Mouse (Mus musculus): ENCODE data around the gene Prmt3. TPM values are rescaled to one million over a fixed set of nuclear protein-coding genes. Genes with fewer than 3 reads are reported as not detected.
A peak's percentile ranks its signal among the peaks of the same experiment; 100 is the strongest.

Prmt3 gene
- polyA plus RNA-seq, 1 experiment from 2014 or later, result 43.8 TPM

- ATAC-seq (ENCODE audit: low read depth), result peak; percentile 83
- 0 out of 2 replicates have a peak, but pooled peaks cover 3% of the 10 kb centered on the region for H3K4me1 ChIP-seq (replicated peaks; ENCODE audit: control insufficient read depth, insufficient read depth, low read length)
- WGBS, result 2% methylated on average over 37 of the region's 42 CpGs
Observed at GRCm38 (mm10) chr7:49758934-49759571, 19.1 kb upstream of the Prmt3 start, which contains the start of gene Htatip2. Htatip2 (plus strand) TSS chr7:49759115.

DNA sequence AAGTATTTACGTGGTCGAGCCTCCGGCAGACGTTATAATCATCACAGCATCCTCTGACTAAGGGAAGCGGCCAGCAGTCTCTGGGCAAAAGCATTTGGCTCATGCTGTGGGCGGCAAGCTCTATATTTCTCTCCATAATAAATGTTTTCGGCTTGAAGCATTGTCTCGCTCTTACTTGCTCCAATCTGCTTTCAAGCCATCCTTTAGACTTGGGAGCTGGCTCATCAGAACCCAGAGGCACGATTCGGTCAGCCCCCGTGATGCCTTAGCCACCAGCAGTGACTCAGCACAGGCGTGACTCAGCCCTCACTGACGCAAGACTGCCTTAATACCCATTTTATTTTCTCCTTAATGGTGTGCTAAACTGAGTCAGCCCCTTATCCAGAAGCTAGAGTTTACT is 15.5 kb upstream of the Prmt3 start:
- WGBS, result 68% methylated on average over 13 of the region's 13 CpGs
- Histone ChIP-seq H3K27ac (ENCODE audit: low read length) (no peak overlapping the region), H3K4me2 (ENCODE audit: low read depth, low read length) (no peak overlapping the region), H3K4me3 (ENCODE audit: low read length) (no peak overlapping the region), H3K4me1 (replicated peaks; ENCODE audit: control insufficient read depth, insufficient read depth, low read length) (0 out of 2 replicates have a peak, but pooled peaks cover 3% of the 10 kb centered on the region), H3K9me3 (ENCODE audit: control insufficient read depth, low read length) (no peaks in the 10 kb centered on the region), H3K36me3 (ENCODE audit: control insufficient read depth, insufficient read depth, low read length) (no peaks in the 10 kb centered on the region; the same call in 1 of the 2 replicates), H3K9ac (ENCODE audit: low read length) (no peak overlapping the region), H3K27me3 (ENCODE audit: control insufficient read depth, insufficient read depth, low read depth, low read length) (no peaks in the 10 kb centered on the region)
- ATAC-seq (ENCODE audit: low read depth), result no peak

More at GRCm38 (mm10) chr7:49758934-49759571, 19.1 kb upstream of the Prmt3 start, which contains the start of gene Htatip2:
- H3K27ac ChIP-seq (ENCODE audit: low read length), result no peak within 1 kb of the TSS
- peak within 1 kb of the TSS; percentile 72 for H3K9ac ChIP-seq (ENCODE audit: low read length)
- peak within 1 kb of the TSS; percentile 66 for H3K4me3 ChIP-seq (ENCODE audit: low read length)
- H3K27me3 ChIP-seq (ENCODE audit: control insufficient read depth, insufficient read depth, low read depth, low read length), result no peaks in the 10 kb centered on the region
- H3K4me2 ChIP-seq (ENCODE audit: low read depth, low read length), result peak within 1 kb of the TSS; percentile 89
- no peaks in the 10 kb centered on the region for H3K36me3 ChIP-seq (ENCODE audit: control insufficient read depth, insufficient read depth, low read length)
- no peaks in the 10 kb centered on the region for H3K9me3 ChIP-seq (ENCODE audit: control insufficient read depth, low read length)

GRCm38 (mm10) chr7:49764011-49764716 is 14.0 kb upstream of the Prmt3 start:
- H3K27ac ChIP-seq (ENCODE audit: low read length), result no peak overlapping the region
- H3K9ac ChIP-seq (ENCODE audit: low read length), result no peak overlapping the region
- no peak overlapping the region for H3K4me2 ChIP-seq (ENCODE audit: low read depth, low read length)
- H3K4me1 ChIP-seq (replicated peaks; ENCODE audit: control insufficient read depth, insufficient read depth, low read length), result 0 out of 2 replicates have a peak, but pooled peaks cover 3% of the 10 kb centered on the region
- no peaks in the 10 kb centered on the region for H3K9me3 ChIP-seq (ENCODE audit: control insufficient read depth, low read length)
- H3K27me3 ChIP-seq (ENCODE audit: control insufficient read depth, insufficient read depth, low read depth, low read length), result no peaks in the 10 kb centered on the region
- no peak overlapping the region for H3K4me3 ChIP-seq (ENCODE audit: low read length)
- 54% methylated on average over 10 of the region's 10 CpGs for WGBS
- ATAC-seq (ENCODE audit: low read depth), result no peak; the same call in 1 of the 2 replicates
- no peaks in the 10 kb centered on the region; the same call in 1 of the 2 replicates for H3K36me3 ChIP-seq (ENCODE audit: control insufficient read depth, insufficient read depth, low read length)

GRCm38 (mm10) chr7:49766166-49766565 is 12.0 kb upstream of the Prmt3 start:
- no peak overlapping the region for H3K9ac ChIP-seq (ENCODE audit: low read length)
- no peaks in the 10 kb centered on the region for H3K27me3 ChIP-seq (ENCODE audit: control insufficient read depth, insufficient read depth, low read depth, low read length)
- ATAC-seq (ENCODE audit: low read depth), result no peak
- no peaks in the 10 kb centered on the region; the same call in 1 of the 2 replicates for H3K36me3 ChIP-seq (ENCODE audit: control insufficient read depth, insufficient read depth, low read length)
- H3K4me1 ChIP-seq (replicated peaks; ENCODE audit: control insufficient read depth, insufficient read depth, low read length), result no peaks in the 10 kb centered on the region
- H3K27ac ChIP-seq (ENCODE audit: low read length), result no peak overlapping the region
- H3K9me3 ChIP-seq (ENCODE audit: control insufficient read depth, low read length), result no peaks in the 10 kb centered on the region
- WGBS, result 72% methylated on average over 7 of the region's 7 CpGs
- H3K4me2 ChIP-seq (ENCODE audit: low read depth, low read length), result no peak overlapping the region
- no peak overlapping the region for H3K4me3 ChIP-seq (ENCODE audit: low read length)

DNA sequence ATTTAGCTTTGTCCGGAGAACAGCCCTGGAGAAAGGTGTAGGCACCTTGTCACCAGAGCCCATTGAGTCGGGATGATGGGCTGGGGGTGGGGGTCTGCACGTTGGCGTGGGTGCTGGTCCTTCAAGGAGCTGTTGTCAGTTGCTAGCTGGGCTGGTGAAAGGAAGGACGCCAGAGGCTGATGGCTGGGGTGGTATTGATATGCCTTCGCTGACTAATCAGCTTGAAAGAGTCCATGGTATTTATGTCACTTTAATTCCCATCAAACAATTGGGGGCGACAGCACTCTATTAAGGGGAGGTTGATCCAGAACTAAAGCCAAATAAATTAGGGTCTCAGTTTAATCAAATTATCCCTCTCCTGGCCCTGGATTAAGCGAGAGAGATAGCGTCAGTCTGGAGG is 9.6 kb upstream of the Prmt3 start:
- Histone ChIP-seq H3K9me3 (ENCODE audit: control insufficient read depth, low read length) (no peaks in the 10 kb centered on the region), H3K4me2 (ENCODE audit: low read depth, low read length) (no peak overlapping the region), H3K27me3 (ENCODE audit: control insufficient read depth, insufficient read depth, low read depth, low read length) (no peaks in the 10 kb centered on the region), H3K4me3 (ENCODE audit: low read length) (no peak overlapping the region), H3K36me3 (ENCODE audit: control insufficient read depth, insufficient read depth, low read length) (no peaks in the 10 kb centered on the region; the same call in 1 of the 2 replicates), H3K9ac (ENCODE audit: low read length) (no peak overlapping the region), H3K27ac (ENCODE audit: low read length) (no peak overlapping the region), H3K4me1 (replicated peaks; ENCODE audit: control insufficient read depth, insufficient read depth, low read length) (no peaks in the 10 kb centered on the region)
- 61% methylated on average over 9 of the region's 9 CpGs for WGBS
- no peak for ATAC-seq (ENCODE audit: low read depth)

- Histone ChIP-seq H3K27ac (ENCODE audit: low read length) (no peak overlapping the region), H3K9me3 (ENCODE audit: control insufficient read depth, low read length) (no peaks in the 10 kb centered on the region), H3K4me1 (replicated peaks; ENCODE audit: control insufficient read depth, insufficient read depth, low read length) (peaks cover 6% of the 10 kb centered on the region), H3K4me3 (ENCODE audit: low read length) (no peak overlapping the region), H3K4me2 (ENCODE audit: low read depth, low read length) (no peak overlapping the region), H3K9ac (ENCODE audit: low read length) (no peak overlapping the region), H3K27me3 (ENCODE audit: control insufficient read depth, insufficient read depth, low read depth, low read length) (no peaks in the 10 kb centered on the region), H3K36me3 (ENCODE audit: control insufficient read depth, insufficient read depth, low read length) (no peaks in the 10 kb centered on the region)
- no peak for ATAC-seq (ENCODE audit: low read depth)
- 83% methylated on average over 2 of the region's 2 CpGs for WGBS
Observed at GRCm38 (mm10) chr7:49774396-49774795, 3.8 kb upstream of the Prmt3 start.

DNA sequence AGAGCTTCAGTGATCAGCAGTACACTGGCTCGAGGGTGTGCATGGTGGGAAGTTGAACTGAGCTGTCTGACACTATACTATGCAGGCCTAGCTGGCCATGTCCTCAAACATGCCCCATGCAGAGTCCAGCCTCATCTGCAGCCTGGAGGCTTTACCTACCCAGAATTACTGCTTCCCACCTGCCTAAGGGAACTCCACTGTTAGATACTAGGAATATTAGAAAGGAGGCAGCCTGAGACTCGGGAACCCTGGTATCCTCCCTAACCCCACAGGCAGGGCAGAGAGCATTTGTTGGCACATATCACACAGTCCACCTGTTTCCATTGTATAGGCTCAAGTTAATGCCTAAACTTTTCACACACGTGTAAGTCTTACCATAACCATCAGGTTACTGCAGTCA is 561 bp upstream of the Prmt3 start:
- Histone ChIP-seq H3K27me3 (ENCODE audit: control insufficient read depth, insufficient read depth, low read depth, low read length) (no peaks in the 10 kb centered on the region), H3K9me3 (ENCODE audit: control insufficient read depth, low read length) (no peaks in the 10 kb centered on the region), H3K9ac (ENCODE audit: low read length) (no peak overlapping the region), H3K36me3 (ENCODE audit: control insufficient read depth, insufficient read depth, low read length) (peaks cover 5% of the 10 kb centered on the region; the same call in 1 of the 2 replicates), H3K4me1 (replicated peaks; ENCODE audit: control insufficient read depth, insufficient read depth, low read length) (peaks cover 12% of the 10 kb centered on the region), H3K4me2 (ENCODE audit: low read depth, low read length) (no peak overlapping the region), H3K27ac (ENCODE audit: low read length) (no peak overlapping the region), H3K4me3 (ENCODE audit: low read length) (no peak overlapping the region)
- 51% methylated on average over 3 of the region's 3 CpGs for WGBS
- ATAC-seq (ENCODE audit: low read depth), result 0 out of 2 replicates have a peak, but pooled peaks have one; percentile 5

- H3K4me3 ChIP-seq (ENCODE audit: low read length), result peak overlapping the region; percentile 75
- H3K9ac ChIP-seq (ENCODE audit: low read length), result peak overlapping the region; percentile 77
Observed at GRCm38 (mm10) chr7:49778904-49779615, 914 bp downstream of the Prmt3 start.

DNA sequence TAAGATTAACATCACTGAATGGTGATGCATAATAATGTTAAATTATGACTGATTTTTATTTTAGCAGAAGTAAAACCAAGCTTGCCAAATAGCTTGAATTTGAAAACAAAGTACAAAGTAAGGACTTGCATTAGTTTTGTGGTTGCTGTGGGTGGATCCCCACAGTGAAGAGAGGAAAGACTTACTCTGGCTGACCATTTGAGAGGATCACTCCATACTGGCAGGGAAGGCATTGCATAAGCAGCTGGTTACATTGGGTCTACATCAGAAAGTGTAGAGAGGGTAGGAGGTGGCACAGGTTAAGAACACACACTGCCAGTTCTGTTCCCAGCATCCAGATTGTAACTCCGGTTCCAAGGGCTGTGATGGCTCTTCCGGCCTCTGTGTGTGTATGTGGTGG is 4.9 kb downstream of the Prmt3 start:
- peaks cover 14% of the 10 kb centered on the region for H3K36me3 ChIP-seq (ENCODE audit: control insufficient read depth, insufficient read depth, low read length)
- H3K27ac ChIP-seq (ENCODE audit: low read length), result no peak overlapping the region
- H3K4me2 ChIP-seq (ENCODE audit: low read depth, low read length), result no peak overlapping the region
- no peak overlapping the region for H3K4me3 ChIP-seq (ENCODE audit: low read length)
- H3K4me1 ChIP-seq (replicated peaks; ENCODE audit: control insufficient read depth, insufficient read depth, low read length), result peaks cover 12% of the 10 kb centered on the region
- ATAC-seq (ENCODE audit: low read depth), result no peak
- no peak overlapping the region for H3K9ac ChIP-seq (ENCODE audit: low read length)
- 89% methylated on average over 2 of the region's 2 CpGs for WGBS
- H3K27me3 ChIP-seq (ENCODE audit: control insufficient read depth, insufficient read depth, low read depth, low read length), result no peaks in the 10 kb centered on the region
- no peaks in the 10 kb centered on the region for H3K9me3 ChIP-seq (ENCODE audit: control insufficient read depth, low read length)

More at GRCm38 (mm10) chr7:49778904-49779615, 914 bp downstream of the Prmt3 start:
- 64% methylated on average over 12 of the region's 12 CpGs for WGBS
- Histone ChIP-seq H3K4me2 (ENCODE audit: low read depth, low read length) (peak overlapping the region; percentile 85), H3K4me1 (replicated peaks; ENCODE audit: control insufficient read depth, insufficient read depth, low read length) (peaks cover 12% of the 10 kb centered on the region), H3K36me3 (ENCODE audit: control insufficient read depth, insufficient read depth, low read length) (peaks cover 5% of the 10 kb centered on the region; the same call in 1 of the 2 replicates), H3K9me3 (ENCODE audit: control insufficient read depth, low read length) (no peaks in the 10 kb centered on the region), H3K27ac (ENCODE audit: low read length) (peak overlapping the region; percentile 9; the same call in 1 of the 2 replicates), H3K27me3 (ENCODE audit: control insufficient read depth, insufficient read depth, low read depth, low read length) (no peaks in the 10 kb centered on the region)
- no peak for ATAC-seq (ENCODE audit: low read depth)
